In the genomic region with DNA sequence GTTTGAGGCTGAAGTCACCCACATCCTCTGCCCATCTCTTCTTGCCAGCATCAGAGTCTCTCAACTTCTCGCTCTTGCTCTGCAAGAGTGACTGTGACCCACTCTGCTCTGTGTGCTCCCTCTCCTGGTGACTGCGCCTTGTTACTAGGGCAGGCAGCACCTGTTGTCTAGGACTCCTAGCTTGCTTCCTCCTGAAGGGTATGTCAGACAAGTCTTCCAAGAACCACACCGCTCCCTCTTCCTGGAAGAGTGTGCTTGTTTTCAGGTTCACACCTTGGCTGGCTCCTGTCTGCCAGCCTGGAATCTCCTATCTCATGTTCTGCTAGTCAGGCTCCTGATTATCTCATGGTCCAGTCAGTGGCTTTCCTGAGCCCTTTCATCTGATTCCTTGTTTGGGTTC, we compare ENCODE assay signal across 12 mouse cellular contexts. TPM values are rescaled to one million over a fixed set of nuclear protein-coding genes. Genes with fewer than 3 reads are reported as not detected.
DNase-seq lines count a peak whose midpoint lies in the region; ATAC-seq and TF ChIP-seq lines count a peak whose summit lies in the region.
"Had no signal": no experiment of that assay in that cellular context is flagged by ENCODE, and none has a peak within 500 bp of the region (broad histone marks: within the 10 kb centered on the region; RNA-seq: fewer than 3 reads in every experiment).

No protein-coding gene starts in this region.

- 0 out of 2 replicates have a peak overlapping the region, but pooled peaks have one; percentile 7 for H3K9ac ChIP-seq in heart, embryonic 14.5 days (ENCODE audit: low read length)
- no peak overlapping the region for H3K9ac ChIP-seq in heart, embryonic 12.5 days
- H3K9ac ChIP-seq in midbrain, postnatal 0 days (replicated peaks; ENCODE audit: low read length, poor library complexity, severe bottlenecking), result no peak overlapping the region
- H3K9ac ChIP-seq in midbrain, embryonic 15.5 days, result no peak overlapping the region
- H3K9ac ChIP-seq in liver, embryonic 14.5 days (replicated peaks), result no peak overlapping the region
- H3K9ac ChIP-seq: embryonic facial prominence, embryonic 15.5 days; lung, embryonic 15.5 days had no signal

- no peak overlapping the region for H3K4me3 ChIP-seq in heart, embryonic 14.5 days (ENCODE audit: control insufficient read depth in 1 of 2, insufficient read depth in 1 of 2, low read depth in 1 of 2, low read length in 2 of 2)
- H3K4me3 ChIP-seq in heart, embryonic 12.5 days, result no peak overlapping the region
- no peak overlapping the region for H3K4me3 ChIP-seq in midbrain, postnatal 0 days (ENCODE audit: low read depth, low read length)
- no peak overlapping the region for H3K4me3 ChIP-seq in midbrain, embryonic 15.5 days
- H3K4me3 ChIP-seq in liver, embryonic 14.5 days (ENCODE audit: insufficient read depth in 1 of 2, low read depth in 2 of 2, low read length in 2 of 2), result no peak overlapping the region
- H3K4me3 ChIP-seq: embryonic facial prominence, embryonic 15.5 days; lung, embryonic 15.5 days had no signal

- TF ChIP-seq EP300 in liver, embryonic 14.5 days (IDR thresholded peaks at IDR 0.05; ENCODE audit: low read depth), result no peak

- no peak overlapping the region for H3K4me2 ChIP-seq in heart, embryonic 14.5 days (ENCODE audit: low read length)
- no peak overlapping the region for H3K4me2 ChIP-seq in heart, embryonic 12.5 days
- no peak overlapping the region for H3K4me2 ChIP-seq in midbrain, postnatal 0 days (ENCODE audit: low read depth, low read length, poor library complexity, severe bottlenecking)
- no peak overlapping the region for H3K4me2 ChIP-seq in midbrain, embryonic 15.5 days
- H3K4me2 ChIP-seq in liver, embryonic 14.5 days (ENCODE audit: low read depth), result no peak overlapping the region
- H3K4me2 ChIP-seq: embryonic facial prominence, embryonic 15.5 days; lung, embryonic 15.5 days had no signal

- no peak for ATAC-seq in heart, embryonic 14.5 days (ENCODE audit: insufficient number of reproducible peaks, insufficient read depth, low FRiP score, low read depth)
- ATAC-seq in heart, embryonic 12.5 days (ENCODE audit: insufficient number of reproducible peaks, low FRiP score), result no peak
- no peak for ATAC-seq in midbrain, postnatal 0 days (ENCODE audit: low FRiP score)
- no peak for ATAC-seq in midbrain, embryonic 15.5 days (replicated peaks)
- ATAC-seq in liver, embryonic 14.5 days (ENCODE audit: insufficient read depth), result no peak
- ATAC-seq: hindbrain, embryonic 16.5 days had no signal

- DNase-seq in midbrain, postnatal 0 days (ENCODE audit: low spot score), result no peak
- peak in 1 of 3 experiments; percentile 38 for DNase-seq in liver, embryonic 14.5 days (ENCODE audit: low read depth in 3 of 3, low spot score in 3 of 3)
- peak; percentile 76 for DNase-seq in thymus, postnatal 25 days
- no peak for DNase-seq in cerebellum, postnatal 10 days
- DNase-seq in layer of hippocampus, adult 9-11 months, result no peak
- DNase-seq: cerebellum, adult 11 months had no signal

- H3K27ac ChIP-seq in heart, embryonic 14.5 days (replicated peaks in 1 of 2; ENCODE audit: control insufficient read depth in 1 of 2, insufficient read depth in 1 of 2, low read depth in 2 of 2, low read length in 2 of 2), result 0 out of 4 replicates have a peak overlapping the region, but pooled peaks of 1 of the 2 experiments have one; percentile 28
- H3K27ac ChIP-seq in heart, embryonic 12.5 days (ENCODE audit: poor library complexity, severe bottlenecking), result no peak overlapping the region; the same call in 1 of the 2 replicates
- no peak overlapping the region for H3K27ac ChIP-seq in midbrain, postnatal 0 days (ENCODE audit: low read depth, low read length)
- H3K27ac ChIP-seq in midbrain, embryonic 15.5 days, result no peak overlapping the region
- no peak overlapping the region for H3K27ac ChIP-seq in liver, embryonic 14.5 days
- H3K27ac ChIP-seq: embryonic facial prominence, embryonic 15.5 days; lung, embryonic 15.5 days had no signal

- H3K36me3 ChIP-seq in heart, embryonic 14.5 days (ENCODE audit: control insufficient read depth, insufficient read depth, low read length), result no peaks in the 10 kb centered on the region
- H3K36me3 ChIP-seq in heart, embryonic 12.5 days, result no peaks in the 10 kb centered on the region
- H3K36me3 ChIP-seq in midbrain, postnatal 0 days (ENCODE audit: insufficient read depth, low read length), result no peaks in the 10 kb centered on the region
- no peaks in the 10 kb centered on the region for H3K36me3 ChIP-seq in midbrain, embryonic 15.5 days (replicated peaks)
- no peaks in the 10 kb centered on the region for H3K36me3 ChIP-seq in liver, embryonic 14.5 days (replicated peaks; ENCODE audit: control insufficient read depth, insufficient read depth, low read depth)

- no peaks in the 10 kb centered on the region for H3K27me3 ChIP-seq in heart, embryonic 14.5 days (ENCODE audit: control insufficient read depth, insufficient read depth, low read length)
- no peaks in the 10 kb centered on the region for H3K27me3 ChIP-seq in heart, embryonic 12.5 days (replicated peaks)
- no peaks in the 10 kb centered on the region for H3K27me3 ChIP-seq in midbrain, postnatal 0 days (ENCODE audit: insufficient read depth, low read length)
- no peaks in the 10 kb centered on the region for H3K27me3 ChIP-seq in midbrain, embryonic 15.5 days (replicated peaks)
- no peaks in the 10 kb centered on the region for H3K27me3 ChIP-seq in liver, embryonic 14.5 days (ENCODE audit: control insufficient read depth, insufficient read depth, low read length)
- H3K27me3 ChIP-seq: embryonic facial prominence, embryonic 15.5 days; lung, embryonic 15.5 days had no signal

- 54% methylated on average over 3 of the region's 3 CpGs for WGBS in heart, embryonic 14.5 days
- 51% methylated on average over 3 of the region's 3 CpGs for WGBS in heart, embryonic 12.5 days
- 83% methylated on average over 3 of the region's 3 CpGs for WGBS in midbrain, postnatal 0 days
- WGBS in midbrain, embryonic 15.5 days, result 88% methylated on average over 3 of the region's 3 CpGs
- WGBS in liver, embryonic 14.5 days (ENCODE audit: insufficient replicate concordance), result 78% methylated on average over 3 of the region's 3 CpGs

- H3K9me3 ChIP-seq in heart, embryonic 14.5 days (ENCODE audit: control insufficient read depth, low read length), result no peaks in the 10 kb centered on the region
- no peaks in the 10 kb centered on the region for H3K9me3 ChIP-seq in heart, embryonic 12.5 days (replicated peaks)
- H3K9me3 ChIP-seq in midbrain, postnatal 0 days (ENCODE audit: low read length), result no peaks in the 10 kb centered on the region
- H3K9me3 ChIP-seq in midbrain, embryonic 15.5 days, result no peaks in the 10 kb centered on the region
- H3K9me3 ChIP-seq in liver, embryonic 14.5 days (ENCODE audit: control insufficient read depth, low read length), result no peaks in the 10 kb centered on the region
- H3K9me3 ChIP-seq: embryonic facial prominence, embryonic 15.5 days; lung, embryonic 15.5 days had no signal

- TF ChIP-seq CTCF in midbrain, postnatal 0 days (IDR thresholded peaks at IDR 0.05), result peak; percentile 25
- peak; percentile 39; the same call in 1 of the 2 replicates for TF ChIP-seq CTCF in liver, embryonic 14.5 days (IDR thresholded peaks at IDR 0.05; ENCODE audit: low read depth)

- peaks cover 14 to 20% of the 10 kb centered on the region in 2 experiments; a peak in 3 of 4 replicates for H3K4me1 ChIP-seq in heart, embryonic 14.5 days (ENCODE audit: control insufficient read depth in 2 of 2, insufficient read depth in 2 of 2, low read length in 2 of 2)
- H3K4me1 ChIP-seq in heart, embryonic 12.5 days (replicated peaks), result peaks cover 39% of the 10 kb centered on the region
- H3K4me1 ChIP-seq in midbrain, postnatal 0 days (ENCODE audit: insufficient read depth, low read length), result peaks cover 2% of the 10 kb centered on the region; the same call in 1 of the 2 replicates
- H3K4me1 ChIP-seq in midbrain, embryonic 15.5 days, result peaks cover 4% of the 10 kb centered on the region
- H3K4me1 ChIP-seq in liver, embryonic 14.5 days (replicated peaks; ENCODE audit: control insufficient read depth in 2 of 2, insufficient read depth in 2 of 2, low read length in 1 of 2), result peaks cover 2 to 11% of the 10 kb centered on the region in 2 experiments; a peak in 3 of 4 replicates

RNA-seq across cellular contexts. Expression of gene Srebf2, which starts 6.6 kb away (rescaled TPM):
- polyA plus RNA-seq in heart, embryonic 14.5 days (2014; fragmentation: Nextera tagmentation; extraction: Ambion mirVana), result 59.8 and 62.1 TPM in 2 replicates
- 110 and 118 TPM in 2 replicates for polyA plus RNA-seq in heart, embryonic 12.5 days (2016; fragmentation: Nextera tagmentation; extraction: Ambion mirVana)
- total RNA-seq in midbrain, postnatal 0 days (2014; rRNA removed), result 204 and 245 TPM in 2 replicates
- 141 and 150 TPM in 2 replicates for polyA plus RNA-seq in midbrain, postnatal 0 days (2015; fragmentation: Nextera tagmentation; extraction: Ambion mirVana)
- 220 and 224 TPM in 2 replicates for polyA plus RNA-seq in midbrain, embryonic 15.5 days (2015; fragmentation: Nextera tagmentation; extraction: Ambion mirVana)
- polyA plus RNA-seq in liver, embryonic 14.5 days (2012; rRNA removed), result 29.3 and 37.1 TPM in 2 replicates
- 30.8 and 35.2 TPM in 2 replicates for polyA plus RNA-seq in liver, embryonic 14.5 days (2014; fragmentation: Nextera tagmentation; extraction: Ambion mirVana)

RNA-seq across cellular contexts. Expression of gene Ccdc134, which starts 12.6 kb away (rescaled TPM):
- 7.1 and 8.5 TPM in 2 replicates for polyA plus RNA-seq in heart, embryonic 14.5 days (2014; fragmentation: Nextera tagmentation; extraction: Ambion mirVana)
- polyA plus RNA-seq in heart, embryonic 12.5 days (2016; fragmentation: Nextera tagmentation; extraction: Ambion mirVana), result 8.7 and 11.1 TPM in 2 replicates
- total RNA-seq in midbrain, postnatal 0 days (2014; rRNA removed), result 8.4 and 8.7 TPM in 2 replicates
- polyA plus RNA-seq in midbrain, postnatal 0 days (2015; fragmentation: Nextera tagmentation; extraction: Ambion mirVana), result 6.9 and 7.7 TPM in 2 replicates
- polyA plus RNA-seq in midbrain, embryonic 15.5 days (2015; fragmentation: Nextera tagmentation; extraction: Ambion mirVana), result 12.2 and 12.7 TPM in 2 replicates
- 5.9 and 7.2 TPM in 2 replicates for polyA plus RNA-seq in liver, embryonic 14.5 days (2012; rRNA removed)
- polyA plus RNA-seq in liver, embryonic 14.5 days (2014; fragmentation: Nextera tagmentation; extraction: Ambion mirVana), result 5.5 and 6.6 TPM in 2 replicates
